12 mouse cellular contexts compared by ENCODE assay signal in the genomic region with DNA sequence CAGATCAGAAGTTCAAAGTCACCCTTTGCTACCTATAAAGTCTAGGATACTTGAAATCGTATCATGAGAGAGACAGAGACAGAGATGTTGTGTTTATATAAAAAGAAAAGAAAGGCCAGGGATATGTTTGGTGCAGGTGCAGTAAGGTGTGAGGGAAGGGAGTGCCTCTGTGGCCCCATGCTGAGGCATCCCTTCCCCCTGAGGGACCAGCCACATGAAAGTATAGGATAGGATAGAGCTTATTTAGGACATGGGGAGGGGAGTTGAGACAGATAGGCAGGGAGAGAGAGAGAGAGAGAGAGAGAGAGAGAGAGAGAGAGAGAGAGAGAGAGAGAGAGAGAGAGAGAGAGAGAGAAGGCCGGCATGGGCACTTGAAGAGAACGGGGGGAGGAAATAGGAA.
DNase-seq lines count a peak whose midpoint lies in the region; ATAC-seq and TF ChIP-seq lines count a peak whose summit lies in the region.
"Had no signal": no experiment of that assay in that cellular context is flagged by ENCODE, and none has a peak within 500 bp of the region (broad histone marks: within the 10 kb centered on the region; RNA-seq: fewer than 3 reads in every experiment).

No protein-coding gene starts in this region.

- TF ChIP-seq EP300 in heart, adult 2 months (IDR thresholded peaks at IDR 0.05; ENCODE audit: insufficient read depth, low read depth, low read length) = no peak
- TF ChIP-seq EP300 in stomach, postnatal 0 days (optimal IDR thresholded peaks at IDR 0.05) = no peak

- WGBS in heart, embryonic 13.5 days = 7% methylated on average over 3 of the region's 3 CpGs
- 59% methylated on average over 2 of the region's 3 CpGs for WGBS in heart, adult 2 months
- 10% methylated on average over 3 of the region's 3 CpGs for WGBS in stomach, embryonic 14.5 days
- 29% methylated on average over 2 of the region's 3 CpGs for WGBS in stomach, postnatal 0 days
- WGBS in limb, embryonic 12.5 days = 9% methylated on average over 3 of the region's 3 CpGs

- peak overlapping the region; percentile 61 for H3K4me2 ChIP-seq in heart, embryonic 13.5 days
- H3K4me2 ChIP-seq in stomach, embryonic 14.5 days (replicated peaks; ENCODE audit: low read depth, low read length) = 0 out of 2 replicates have a peak overlapping the region, but pooled peaks have one; percentile 15
- H3K4me2 ChIP-seq in stomach, postnatal 0 days (replicated peaks; ENCODE audit: low read depth) = no peak overlapping the region
- H3K4me2 ChIP-seq in limb, embryonic 12.5 days = peak overlapping the region; percentile 40
- H3K4me2 ChIP-seq: liver, embryonic 15.5 days had no signal

- H3K9ac ChIP-seq in heart, embryonic 13.5 days = peak overlapping the region; percentile 50; the same call in 1 of the 2 replicates
- H3K9ac ChIP-seq in heart, adult 2 months (ENCODE audit: low read depth, low read length) = no peak overlapping the region
- H3K9ac ChIP-seq in stomach, embryonic 14.5 days (replicated peaks; ENCODE audit: low read depth, low read length) = no peak overlapping the region
- H3K9ac ChIP-seq in stomach, postnatal 0 days (ENCODE audit: low read length) = no peak overlapping the region
- H3K9ac ChIP-seq in limb, embryonic 12.5 days (replicated peaks) = no peak overlapping the region
- H3K9ac ChIP-seq: liver, embryonic 15.5 days had no signal

- no peak for TF ChIP-seq POLR2A in heart, adult 2 months (IDR thresholded peaks at IDR 0.05; ENCODE audit: insufficient read depth, low read depth, low read length)

- no peaks in the 10 kb centered on the region for H3K9me3 ChIP-seq in heart, embryonic 13.5 days
- no peaks in the 10 kb centered on the region for H3K9me3 ChIP-seq in stomach, embryonic 14.5 days (ENCODE audit: control insufficient read depth, low read depth, low read length)
- H3K9me3 ChIP-seq in stomach, postnatal 0 days (ENCODE audit: control insufficient read depth, low read length) = no peaks in the 10 kb centered on the region
- no peaks in the 10 kb centered on the region for H3K9me3 ChIP-seq in limb, embryonic 12.5 days
- H3K9me3 ChIP-seq: liver, embryonic 15.5 days had no signal

- TF ChIP-seq CTCF in heart, adult 2 months (IDR thresholded peaks at IDR 0.05) = no peak
- no peak for TF ChIP-seq CTCF in stomach, postnatal 0 days (IDR thresholded peaks at IDR 0.05; ENCODE audit: low read depth)

- H3K27ac ChIP-seq in heart, embryonic 13.5 days (replicated peaks) = no peak overlapping the region; the same call in 1 of the 2 replicates
- no peak overlapping the region for H3K27ac ChIP-seq in heart, adult 2 months
- H3K27ac ChIP-seq in stomach, embryonic 14.5 days (ENCODE audit: low read length) = no peak overlapping the region
- no peak overlapping the region for H3K27ac ChIP-seq in stomach, postnatal 0 days (replicated peaks)
- no peak overlapping the region for H3K27ac ChIP-seq in limb, embryonic 12.5 days
- H3K27ac ChIP-seq: liver, embryonic 15.5 days had no signal

- H3K4me3 ChIP-seq in heart, embryonic 13.5 days = peak overlapping the region; percentile 14; the same call in 1 of the 2 replicates
- H3K4me3 ChIP-seq in heart, adult 2 months = no peak overlapping the region
- no peak overlapping the region for H3K4me3 ChIP-seq in stomach, embryonic 14.5 days (ENCODE audit: low read depth, low read length)
- H3K4me3 ChIP-seq in stomach, postnatal 0 days (ENCODE audit: low read depth, low read length) = no peak overlapping the region
- 0 out of 2 replicates have a peak overlapping the region, but pooled peaks have one; percentile 1 for H3K4me3 ChIP-seq in limb, embryonic 12.5 days (replicated peaks)
- H3K4me3 ChIP-seq: liver, embryonic 15.5 days; myocyte had no signal

- no peak for ATAC-seq in heart, embryonic 13.5 days (ENCODE audit: extremely low read depth, insufficient number of reproducible peaks, low FRiP score, low TSS enrichment)
- no peak for ATAC-seq in stomach, embryonic 14.5 days (ENCODE audit: insufficient number of reproducible peaks, insufficient read depth, low FRiP score, low read depth)
- no peak for ATAC-seq in stomach, postnatal 0 days (ENCODE audit: low FRiP score, low TSS enrichment)
- no peak for ATAC-seq in limb, embryonic 12.5 days (ENCODE audit: insufficient number of reproducible peaks, insufficient read depth, low FRiP score, low TSS enrichment, low read depth)
- no peak for ATAC-seq in megakaryocyte-erythroid progenitor cell, adult 5-6 weeks (replicated peaks; ENCODE audit: low FRiP score, low TSS enrichment, poor library complexity, severe bottlenecking)

- H3K36me3 ChIP-seq in heart, embryonic 13.5 days = no peaks in the 10 kb centered on the region
- H3K36me3 ChIP-seq in heart, adult 2 months (ENCODE audit: control insufficient read depth, insufficient read depth, low read length) = no peaks in the 10 kb centered on the region; the same call in 1 of the 2 replicates
- no peaks in the 10 kb centered on the region for H3K36me3 ChIP-seq in stomach, embryonic 14.5 days (ENCODE audit: control insufficient read depth, insufficient read depth, low read length)
- H3K36me3 ChIP-seq in stomach, postnatal 0 days (ENCODE audit: control insufficient read depth, insufficient read depth, low read length) = no peaks in the 10 kb centered on the region
- H3K36me3 ChIP-seq in limb, embryonic 12.5 days = no peaks in the 10 kb centered on the region
- H3K36me3 ChIP-seq: liver, embryonic 15.5 days had no signal

- H3K79me2 ChIP-seq in heart, adult 2 months (replicated peaks; ENCODE audit: control insufficient read depth, insufficient read depth, low read length) = no peaks in the 10 kb centered on the region

- peaks cover 85% of the 10 kb centered on the region for H3K4me1 ChIP-seq in heart, embryonic 13.5 days
- peaks cover 2% of the 10 kb centered on the region for H3K4me1 ChIP-seq in heart, adult 2 months (ENCODE audit: control insufficient read depth, insufficient read depth, low read length)
- peaks cover 19% of the 10 kb centered on the region; the same call in 1 of the 2 replicates for H3K4me1 ChIP-seq in stomach, embryonic 14.5 days (ENCODE audit: control insufficient read depth, insufficient read depth, low read length)
- H3K4me1 ChIP-seq in stomach, postnatal 0 days (replicated peaks; ENCODE audit: control insufficient read depth, insufficient read depth) = no peaks in the 10 kb centered on the region; the same call in 1 of the 2 replicates
- peaks cover 61% of the 10 kb centered on the region for H3K4me1 ChIP-seq in limb, embryonic 12.5 days (replicated peaks)
- H3K4me1 ChIP-seq: liver, embryonic 15.5 days had no signal

- intact Hi-C loops in heart, adult 2 months (cut with DNase I) = loop anchor here (5.0 kb wide), 1 partner anchor 36 kb away; no protein-coding TSS in a partner anchor
- intact Hi-C loops in gastrocnemius, postnatal 14 days (cut with DNase I; ENCODE audit: low total_unique reads) = no loop called here

- no peak for DNase-seq in heart, adult 2 months
- no peak for DNase-seq in stomach, postnatal 0 days (ENCODE audit: low spot score)
- no peak for DNase-seq in adrenal gland, adult 2 months
- no peak for DNase-seq in gastrocnemius, postnatal 14 days
- DNase-seq: gastrocnemius, postnatal 10 days; right cerebral cortex, postnatal 4 days had no signal

- H3K27me3 ChIP-seq in heart, embryonic 13.5 days (replicated peaks) = 0 out of 2 replicates have a peak, but pooled peaks cover 4% of the 10 kb centered on the region
- H3K27me3 ChIP-seq in heart, adult 2 months (ENCODE audit: control insufficient read depth, insufficient read depth, low read length) = no peaks in the 10 kb centered on the region; the same call in none of the 2 replicates
- no peaks in the 10 kb centered on the region for H3K27me3 ChIP-seq in stomach, embryonic 14.5 days (ENCODE audit: control insufficient read depth, insufficient read depth, low read length)
- no peaks in the 10 kb centered on the region for H3K27me3 ChIP-seq in stomach, postnatal 0 days (ENCODE audit: control insufficient read depth, insufficient read depth, low read length)
- peaks cover 34% of the 10 kb centered on the region for H3K27me3 ChIP-seq in limb, embryonic 12.5 days

Comparison
In these comparisons a context has a peak if more than half of its experiments do, and no peak if none do; other contexts are left out.
1. H3K4me3 ChIP-seq: peak in heart, embryonic 13.5 days (single experiment) and limb, embryonic 12.5 days (single experiment); none in heart, adult 2 months (single experiment), stomach, embryonic 14.5 days (single experiment) and stomach, postnatal 0 days (single experiment).